In the genomic region with DNA sequence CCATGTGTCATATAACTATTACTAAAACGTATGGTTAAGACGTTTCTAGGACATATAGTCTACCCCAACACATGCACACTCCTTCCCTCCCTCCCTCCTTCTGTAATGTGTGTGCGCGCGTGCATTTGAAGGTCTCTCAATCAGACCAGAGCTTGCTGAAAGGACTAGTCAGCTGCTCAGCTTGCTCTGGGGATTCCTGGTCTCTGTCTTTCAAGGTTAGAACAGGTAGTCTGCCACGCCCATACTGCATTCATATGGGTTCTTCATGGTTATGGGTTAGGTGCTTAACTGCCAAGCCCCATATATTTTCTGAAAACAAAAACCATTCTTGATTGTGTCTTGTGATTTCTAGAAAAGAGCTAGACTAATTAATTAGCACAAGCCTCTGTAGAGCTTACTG, we compare ENCODE assay signal across 22 mouse cellular contexts.
"Had no signal": no experiment of that assay in that cellular context is flagged by ENCODE, and none has a peak within 500 bp of the region (broad histone marks: within the 10 kb centered on the region; RNA-seq: fewer than 3 reads in every experiment).

No protein-coding gene starts in this region.

- H3K9ac ChIP-seq: kidney, embryonic 15.5 days; limb, embryonic 12.5 days; limb, embryonic 15.5 days; liver, embryonic 14.5 days; liver, postnatal 0 days; lung, embryonic 14.5 days; neural tube, embryonic 12.5 days; neural tube, embryonic 15.5 days; stomach, embryonic 15.5 days had no signal

- H3K4me2 ChIP-seq: kidney, embryonic 15.5 days; limb, embryonic 12.5 days; limb, embryonic 15.5 days; liver, embryonic 11.5 days; lung, embryonic 14.5 days; neural tube, embryonic 12.5 days; neural tube, embryonic 15.5 days; stomach, embryonic 15.5 days had no signal

- H3K9me3 ChIP-seq: kidney, embryonic 15.5 days; limb, embryonic 12.5 days; limb, embryonic 15.5 days; megakaryocyte, embryonic 14.5 days; midbrain, embryonic 10.5 days; neural tube, embryonic 12.5 days; neural tube, embryonic 15.5 days; stomach, embryonic 15.5 days had no signal

- H3K27me3 ChIP-seq: kidney, embryonic 15.5 days; limb, embryonic 12.5 days; limb, embryonic 15.5 days; megakaryocyte, embryonic 14.5 days; neural tube, embryonic 12.5 days; neural tube, embryonic 15.5 days; stomach, embryonic 15.5 days had no signal

- ATAC-seq: liver, postnatal 0 days; lung, postnatal 0 days had no signal

- H3K4me3 ChIP-seq: kidney, embryonic 15.5 days; limb, embryonic 12.5 days; limb, embryonic 15.5 days; megakaryocyte, embryonic 14.5 days; midbrain, embryonic 10.5 days; neural tube, embryonic 12.5 days; neural tube, embryonic 15.5 days; stomach, embryonic 15.5 days had no signal

- H3K27ac ChIP-seq: kidney, embryonic 15.5 days; limb, embryonic 12.5 days; limb, embryonic 15.5 days; liver, embryonic 14.5 days; midbrain, embryonic 10.5 days; neural tube, embryonic 12.5 days; neural tube, embryonic 15.5 days; stomach, embryonic 15.5 days had no signal

- DNase-seq: kidney, adult 8-10 months; kidney, postnatal 10 days; kidney, postnatal 36 days; left cerebral cortex, postnatal 4 days; liver, postnatal 0 days; lung, embryonic 14.5 days; midbrain, embryonic 14.5 days; retina, postnatal 1 day; right cerebral cortex, postnatal 25 days; spleen, adult 18-20 months; thymus, postnatal 25 days had no signal

- H3K4me1 ChIP-seq: limb, embryonic 12.5 days; limb, embryonic 15.5 days; midbrain, embryonic 10.5 days; neural tube, embryonic 12.5 days; neural tube, embryonic 15.5 days; stomach, embryonic 15.5 days had no signal
